Mouse (Mus musculus) lung, adult 2 months (tissue): ENCODE measurements around the gene St7l.

Experiments
- CTCF ChIP-seq: fragments of 200-500 bp; IDR thresholded peaks from 2 replicates; pipeline ENCODE4 v1.5.1; 2011; ENCODE audit warnings: mild to moderate bottlenecking, low read length, control low read depth; ENCODE audit not compliant: insufficient read depth
- POLR2A ChIP-seq: fragments of 200-500 bp; IDR thresholded peaks from 2 replicates; pipeline ENCODE4 v1.6.1; 2011; ENCODE audit warnings: low read depth, mild to moderate bottlenecking, control low read depth, low read length, borderline replicate concordance; ENCODE audit errors: extremely low read depth

DNA sequence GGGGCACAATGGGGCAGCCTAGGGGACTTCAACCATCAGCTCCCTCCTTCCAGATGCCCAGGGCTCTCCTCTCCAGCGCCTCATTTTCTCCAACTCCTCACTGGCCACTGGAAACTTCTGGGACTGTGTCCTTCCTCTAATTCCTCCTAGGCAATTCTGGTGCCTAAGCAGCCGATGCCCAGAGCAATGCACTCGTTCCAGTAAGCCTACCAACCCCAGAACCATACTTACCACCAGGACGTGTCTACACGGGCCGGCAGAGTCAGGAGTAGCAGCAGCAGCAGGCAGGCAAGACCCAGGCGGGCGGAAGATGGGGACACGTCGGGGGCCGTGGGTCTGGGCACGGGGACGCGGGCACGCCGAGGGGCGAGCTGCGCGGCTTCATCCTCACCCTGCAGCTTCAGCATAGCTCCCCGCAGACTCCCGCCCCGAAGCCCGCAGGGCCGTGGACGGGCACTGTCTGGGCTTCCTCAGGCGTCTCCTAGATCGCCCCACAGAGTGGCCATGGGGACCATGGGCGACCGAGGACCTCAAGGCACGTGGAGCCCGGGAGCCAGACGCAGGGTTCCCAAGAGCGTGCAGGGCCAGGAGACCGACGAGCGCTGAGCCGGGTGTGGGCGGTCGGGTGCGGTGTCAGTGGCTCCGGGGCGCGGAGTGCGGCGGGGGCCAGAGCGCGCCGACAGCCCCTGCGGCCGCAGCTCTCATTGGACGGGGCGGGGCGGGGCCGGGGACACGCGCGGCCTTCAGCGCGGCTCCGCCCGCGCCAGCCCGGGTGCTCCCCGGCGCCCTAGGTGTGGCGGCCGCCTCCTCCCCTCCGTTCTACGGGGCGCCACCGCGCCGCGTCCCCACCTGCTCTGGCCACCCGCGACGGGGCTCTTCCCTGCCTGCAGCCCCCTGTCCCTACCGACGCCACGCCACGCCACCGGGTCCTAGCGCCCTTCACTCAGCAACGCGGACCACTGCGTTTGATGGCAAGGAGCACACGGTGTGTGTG lies 97.6 kb downstream of the St7l start, which contains the start of gene Wnt2b:
- TF ChIP-seq CTCF, result no peak
- no peak for TF ChIP-seq POLR2A
